Mouse (Mus musculus): ENCODE results near the gene Scrn3. TPM values are rescaled to one million over a fixed set of nuclear protein-coding genes. Genes with fewer than 3 reads are reported as not detected.

Gene Scrn3
- polyA plus RNA-seq, 1 experiment from 2014 or later = 7.8 TPM

- Histone ChIP-seq H3K4me2 (replicated peaks; ENCODE audit: low read depth) (no peak overlapping the region), H3K36me3 (ENCODE audit: control insufficient read depth, insufficient read depth) (peaks cover 8% of the 10 kb centered on the region; the same call in 1 of the 2 replicates), H3K27ac (ENCODE audit: low read depth, low read length) (no peak overlapping the region), H3K4me1 (replicated peaks; ENCODE audit: control insufficient read depth, insufficient read depth, low read length) (no peaks in the 10 kb centered on the region), H3K4me3 (ENCODE audit: low read depth, low read length) (no peak overlapping the region), H3K9me3 (ENCODE audit: control insufficient read depth) (no peaks in the 10 kb centered on the region), H3K9ac (ENCODE audit: low read depth, low read length) (no peak overlapping the region), H3K27me3 (replicated peaks; ENCODE audit: control insufficient read depth, insufficient read depth, low read length) (no peaks in the 10 kb centered on the region)
- TF ChIP-seq CTCF (IDR thresholded peaks at IDR 0.05; ENCODE audit: low read depth) = no peak
- WGBS = 70% methylated on average over 13 of the region's 13 CpGs
- no peak for ATAC-seq
Observed at GRCm38 (mm10) chr2:73346345-73347086, 34.1 kb downstream of the Scrn3 start.

GRCm38 (mm10) chr2:73347136-73347535 is 34.7 kb downstream of the Scrn3 start:
- no peak for ATAC-seq
- 72% methylated on average over 6 of the region's 6 CpGs for WGBS
- Histone ChIP-seq H3K27me3 (replicated peaks; ENCODE audit: control insufficient read depth, insufficient read depth, low read length) (no peaks in the 10 kb centered on the region), H3K9me3 (ENCODE audit: control insufficient read depth) (no peaks in the 10 kb centered on the region), H3K9ac (ENCODE audit: low read depth, low read length) (no peak overlapping the region), H3K4me3 (ENCODE audit: low read depth, low read length) (no peak overlapping the region), H3K4me2 (replicated peaks; ENCODE audit: low read depth) (no peak overlapping the region), H3K27ac (ENCODE audit: low read depth, low read length) (no peak overlapping the region), H3K36me3 (ENCODE audit: control insufficient read depth, insufficient read depth) (peaks cover 8% of the 10 kb centered on the region; the same call in 1 of the 2 replicates), H3K4me1 (replicated peaks; ENCODE audit: control insufficient read depth, insufficient read depth, low read length) (no peaks in the 10 kb centered on the region)
- TF ChIP-seq CTCF (IDR thresholded peaks at IDR 0.05; ENCODE audit: low read depth) = no peak

GRCm38 (mm10) chr2:73347766-73348165 is 35.4 kb downstream of the Scrn3 start:
- Histone ChIP-seq H3K27ac (ENCODE audit: low read depth, low read length) (no peak overlapping the region), H3K27me3 (replicated peaks; ENCODE audit: control insufficient read depth, insufficient read depth, low read length) (no peaks in the 10 kb centered on the region), H3K4me3 (ENCODE audit: low read depth, low read length) (no peak overlapping the region), H3K36me3 (ENCODE audit: control insufficient read depth, insufficient read depth) (peaks cover 8% of the 10 kb centered on the region; the same call in 1 of the 2 replicates), H3K9ac (ENCODE audit: low read depth, low read length) (no peak overlapping the region), H3K4me2 (replicated peaks; ENCODE audit: low read depth) (no peak overlapping the region), H3K9me3 (ENCODE audit: control insufficient read depth) (no peaks in the 10 kb centered on the region), H3K4me1 (replicated peaks; ENCODE audit: control insufficient read depth, insufficient read depth, low read length) (no peaks in the 10 kb centered on the region)
- 86% methylated on average over 9 of the region's 9 CpGs for WGBS
- no peak for ATAC-seq
- no peak for TF ChIP-seq CTCF (IDR thresholded peaks at IDR 0.05; ENCODE audit: low read depth)

GRCm38 (mm10) chr2:73348221-73348620 is 35.8 kb downstream of the Scrn3 start:
- 92% methylated on average over 6 of the region's 6 CpGs for WGBS
- no peak for ATAC-seq
- Histone ChIP-seq H3K9me3 (ENCODE audit: control insufficient read depth) (no peaks in the 10 kb centered on the region), H3K36me3 (ENCODE audit: control insufficient read depth, insufficient read depth) (peaks cover 8% of the 10 kb centered on the region; the same call in 1 of the 2 replicates), H3K27me3 (replicated peaks; ENCODE audit: control insufficient read depth, insufficient read depth, low read length) (no peaks in the 10 kb centered on the region), H3K27ac (ENCODE audit: low read depth, low read length) (no peak overlapping the region), H3K4me1 (replicated peaks; ENCODE audit: control insufficient read depth, insufficient read depth, low read length) (no peaks in the 10 kb centered on the region), H3K4me2 (replicated peaks; ENCODE audit: low read depth) (no peak overlapping the region), H3K4me3 (ENCODE audit: low read depth, low read length) (no peak overlapping the region), H3K9ac (ENCODE audit: low read depth, low read length) (no peak overlapping the region)
- no peak for TF ChIP-seq CTCF (IDR thresholded peaks at IDR 0.05; ENCODE audit: low read depth)

- Histone ChIP-seq H3K36me3 (ENCODE audit: control insufficient read depth, insufficient read depth) (peaks cover 8% of the 10 kb centered on the region; the same call in 1 of the 2 replicates), H3K4me1 (replicated peaks; ENCODE audit: control insufficient read depth, insufficient read depth, low read length) (no peaks in the 10 kb centered on the region), H3K4me2 (replicated peaks; ENCODE audit: low read depth) (no peak overlapping the region), H3K27me3 (replicated peaks; ENCODE audit: control insufficient read depth, insufficient read depth, low read length) (no peaks in the 10 kb centered on the region), H3K4me3 (ENCODE audit: low read depth, low read length) (no peak overlapping the region), H3K9me3 (ENCODE audit: control insufficient read depth) (no peaks in the 10 kb centered on the region), H3K27ac (ENCODE audit: low read depth, low read length) (peak overlapping the region; percentile 15), H3K9ac (ENCODE audit: low read depth, low read length) (no peak overlapping the region)
- WGBS = 35% methylated on average over 5 of the region's 5 CpGs
- no peak for ATAC-seq
- TF ChIP-seq CTCF (IDR thresholded peaks at IDR 0.05; ENCODE audit: low read depth) = no peak
Observed at GRCm38 (mm10) chr2:73351496-73351895, 39.1 kb downstream of the Scrn3 start.

GRCm38 (mm10) chr2:73351927-73352374 is 39.5 kb downstream of the Scrn3 start:
- WGBS = 34% methylated on average over 7 of the region's 7 CpGs
- H3K9me3 ChIP-seq (ENCODE audit: control insufficient read depth) = no peaks in the 10 kb centered on the region
- H3K4me3 ChIP-seq (ENCODE audit: low read depth, low read length) = no peak overlapping the region
- no peaks in the 10 kb centered on the region for H3K27me3 ChIP-seq (replicated peaks; ENCODE audit: control insufficient read depth, insufficient read depth, low read length)
- H3K4me2 ChIP-seq (replicated peaks; ENCODE audit: low read depth) = no peak overlapping the region
- H3K36me3 ChIP-seq (ENCODE audit: control insufficient read depth, insufficient read depth) = peaks cover 8% of the 10 kb centered on the region; the same call in 1 of the 2 replicates
- H3K27ac ChIP-seq (ENCODE audit: low read depth, low read length) = peak overlapping the region; percentile 15
- TF ChIP-seq CTCF (IDR thresholded peaks at IDR 0.05; ENCODE audit: low read depth) = no peak
- no peak for ATAC-seq
- H3K9ac ChIP-seq (ENCODE audit: low read depth, low read length) = no peak overlapping the region
- no peaks in the 10 kb centered on the region for H3K4me1 ChIP-seq (replicated peaks; ENCODE audit: control insufficient read depth, insufficient read depth, low read length)
